Mouse (Mus musculus): ENCODE data around the gene Cd177.
A peak's percentile ranks its signal among the peaks of the same experiment; 100 is the strongest.
"Not testable (repeated sequence)": the region's sequence is repeated elsewhere in the genome, so short reads cannot be mapped to it uniquely, and the experiment has no call there.

The Cd177 gene

DNA sequence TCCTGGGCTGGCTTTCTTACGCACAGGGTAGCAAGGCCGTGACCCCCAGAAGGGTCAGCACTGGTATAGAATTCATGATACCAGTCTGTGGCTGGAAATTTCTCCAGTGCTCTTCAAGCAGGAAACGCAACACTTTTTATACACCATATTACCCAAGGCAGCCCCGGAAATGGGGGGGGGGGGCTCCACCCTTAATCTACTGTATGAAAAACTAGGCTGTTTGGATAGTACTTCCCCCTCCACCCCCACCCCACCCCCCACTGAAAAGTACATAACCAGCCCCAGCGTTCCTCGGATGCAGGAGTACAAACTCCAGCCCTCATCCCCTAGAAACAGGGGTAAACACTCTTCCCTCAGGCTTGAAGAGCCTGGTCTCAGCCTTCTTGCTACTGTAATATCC is at the start of gene Cd177:
TSS of gene Cd177 (minus strand) at position 101 of the 400 bp plus-strand sequence.
- DNase-seq (ENCODE audit: low spot score in 2 of 2), result no peak

- DNase-seq (ENCODE audit: low spot score in 2 of 2), result no peak
Measured at GRCm38 (mm10) chr7:24809041-24809440, 48.9 kb upstream of the Cd177 start.

GRCm38 (mm10) chr7:24804826-24805225 is 44.7 kb upstream of the Cd177 start:
- no peak for DNase-seq (ENCODE audit: low spot score in 2 of 2)

GRCm38 (mm10) chr7:24802149-24802767 is 42.1 kb upstream of the Cd177 start:
- no peak for DNase-seq (ENCODE audit: low spot score in 2 of 2)

DNA sequence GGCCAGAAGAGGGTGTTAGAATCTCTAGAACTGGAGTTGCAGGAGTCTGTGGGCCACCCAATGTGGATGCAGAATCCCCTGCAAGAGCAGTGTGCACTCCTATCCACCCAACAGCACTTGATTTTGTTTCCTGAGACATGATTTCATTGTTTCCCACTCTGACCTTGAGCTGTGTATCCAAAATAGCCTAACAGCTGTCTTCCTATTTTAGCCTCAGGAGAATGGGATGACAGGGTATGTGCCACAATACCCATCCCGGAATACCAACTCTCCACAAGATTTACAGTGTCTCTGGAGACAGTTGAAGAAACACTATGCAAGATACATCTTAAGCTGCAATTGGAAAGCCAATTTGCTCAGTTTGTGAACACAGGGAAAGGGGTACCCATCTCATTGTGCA is 37.8 kb upstream of the Cd177 start:
- no peak for DNase-seq (ENCODE audit: low spot score in 2 of 2)

DNA sequence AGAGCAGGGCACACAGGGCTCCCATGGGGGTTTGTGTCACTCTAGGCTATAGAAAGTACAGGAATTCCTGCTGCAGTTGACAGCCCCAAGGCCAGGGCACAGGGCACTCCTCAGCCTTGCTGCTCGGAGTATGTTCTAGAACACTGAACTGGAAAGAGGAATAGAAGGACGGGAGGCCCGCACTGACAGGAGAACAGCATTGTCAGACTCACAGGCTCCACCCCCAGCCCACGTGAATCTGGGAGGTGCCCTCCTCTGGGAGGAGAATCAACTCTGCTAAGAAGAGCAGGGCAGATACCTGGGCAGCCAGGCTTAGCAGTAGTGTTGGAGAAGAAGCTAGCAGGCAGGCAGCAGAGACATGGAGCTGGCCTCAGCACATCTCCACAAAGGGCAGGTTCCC is 16.8 kb upstream of the Cd177 start, which contains the start of gene Ceacam10:
TSS of gene Ceacam10 (plus strand) at position 289 of the 400 bp plus-strand sequence.
- not testable (repeated sequence) for DNase-seq (ENCODE audit: low spot score in 2 of 2)

GRCm38 (mm10) chr7:24776145-24776544 is 16.0 kb upstream of the Cd177 start:
- DNase-seq (ENCODE audit: low spot score in 2 of 2), result no peak

GRCm38 (mm10) chr7:24773942-24774535 is 13.9 kb upstream of the Cd177 start:
- DNase-seq (ENCODE audit: low spot score in 2 of 2), result no peak

GRCm38 (mm10) chr7:24771361-24771760 is 11.2 kb upstream of the Cd177 start:
- DNase-seq (ENCODE audit: low spot score in 2 of 2), result no peak

- no peak for DNase-seq (ENCODE audit: low spot score in 2 of 2)
Measured at GRCm38 (mm10) chr7:24762574-24762973, 2.5 kb upstream of the Cd177 start.

GRCm38 (mm10) chr7:24761161-24761560 is 1.1 kb upstream of the Cd177 start:
- no peak for DNase-seq (ENCODE audit: low spot score in 2 of 2)

DNA sequence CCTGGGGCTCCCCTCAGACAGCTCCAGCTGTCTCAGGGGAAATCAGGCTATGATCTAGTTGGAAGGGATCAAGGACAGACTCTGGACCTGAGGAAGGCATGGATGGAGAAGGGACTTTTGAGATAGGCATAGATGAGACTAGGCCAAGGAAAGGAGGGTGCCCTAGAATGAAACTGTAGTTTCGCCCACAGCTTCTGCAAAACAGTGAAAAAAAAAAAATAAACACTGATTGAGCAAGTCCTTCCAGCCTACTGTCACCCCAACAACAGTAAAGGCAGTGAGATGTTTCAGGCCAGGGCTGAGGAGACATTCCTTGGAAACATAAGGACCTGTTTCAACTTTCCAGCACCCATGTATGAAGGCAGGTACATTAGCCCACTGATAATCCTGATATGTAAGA is 1.6 kb downstream of the Cd177 start:
- DNase-seq (ENCODE audit: low spot score in 2 of 2), result no peak

DNA sequence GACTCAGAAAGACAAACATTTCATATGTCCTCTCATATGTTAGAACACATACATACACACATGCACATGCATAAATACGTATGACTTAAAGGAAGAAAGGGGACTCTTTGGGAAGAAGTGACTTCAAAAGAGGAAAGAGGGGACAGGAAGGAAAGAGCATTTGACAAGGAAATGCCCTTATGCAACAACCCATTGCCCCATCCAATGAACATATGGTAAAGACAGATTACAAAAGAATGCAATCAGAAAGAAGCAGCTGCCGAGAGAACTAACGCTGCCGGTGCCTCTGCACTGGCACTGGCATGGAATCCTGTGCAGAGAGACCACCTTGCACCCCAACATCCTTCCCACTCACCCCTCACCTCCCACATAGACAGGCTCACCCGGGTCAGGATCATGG is 6.6 kb downstream of the Cd177 start:
- DNase-seq (ENCODE audit: low spot score in 2 of 2), result no peak

- no peak for DNase-seq (ENCODE audit: low spot score in 2 of 2)
Measured at GRCm38 (mm10) chr7:24751610-24752009, 8.5 kb downstream of the Cd177 start.

- no peak for DNase-seq (ENCODE audit: low spot score in 2 of 2)
Measured at GRCm38 (mm10) chr7:24750695-24751094, 9.4 kb downstream of the Cd177 start.

DNA sequence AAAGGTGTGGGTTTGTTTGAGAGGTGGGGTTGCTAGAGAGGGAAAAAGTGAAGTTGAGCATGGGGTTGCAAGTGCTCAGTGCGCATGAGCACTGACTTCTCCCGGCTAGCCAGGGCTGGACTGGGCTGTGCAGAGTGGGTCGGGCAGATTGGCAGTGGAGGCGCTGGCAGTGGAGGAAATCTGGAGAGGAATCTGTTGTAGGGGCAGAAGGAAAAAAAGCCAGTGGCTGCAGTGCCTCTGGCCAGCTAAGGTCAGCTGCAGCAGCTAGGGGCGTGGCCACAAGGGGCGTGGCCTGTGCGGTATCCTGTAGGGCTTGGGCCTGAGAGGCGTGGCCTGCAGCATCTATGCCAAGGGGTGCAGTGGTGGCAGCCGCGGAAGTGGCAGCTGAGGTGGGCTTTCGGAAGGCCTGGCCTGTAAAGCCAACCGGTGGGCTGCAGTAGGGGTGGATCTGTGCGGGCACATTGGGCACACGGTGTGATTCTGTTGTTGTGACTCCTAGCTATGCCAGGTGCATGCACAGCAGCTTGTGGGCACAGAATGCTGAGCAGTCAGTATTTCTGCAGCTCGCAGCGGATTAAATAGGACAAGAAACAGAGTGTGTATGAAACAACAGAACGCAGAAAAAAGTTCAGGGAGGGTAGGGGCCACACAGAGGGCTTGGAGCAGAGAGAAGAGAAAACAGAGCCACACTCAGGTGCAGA is 24.0 kb downstream of the Cd177 start:
- no peak for DNase-seq (ENCODE audit: low spot score in 2 of 2)

GRCm38 (mm10) chr7:24726808-24727207 is 33.3 kb downstream of the Cd177 start, which contains the start of gene Gm4763:
Gm4763 (minus strand) TSS chr7:24726908.
- DNase-seq (ENCODE audit: low spot score in 2 of 2), result not testable (repeated sequence)

DNA sequence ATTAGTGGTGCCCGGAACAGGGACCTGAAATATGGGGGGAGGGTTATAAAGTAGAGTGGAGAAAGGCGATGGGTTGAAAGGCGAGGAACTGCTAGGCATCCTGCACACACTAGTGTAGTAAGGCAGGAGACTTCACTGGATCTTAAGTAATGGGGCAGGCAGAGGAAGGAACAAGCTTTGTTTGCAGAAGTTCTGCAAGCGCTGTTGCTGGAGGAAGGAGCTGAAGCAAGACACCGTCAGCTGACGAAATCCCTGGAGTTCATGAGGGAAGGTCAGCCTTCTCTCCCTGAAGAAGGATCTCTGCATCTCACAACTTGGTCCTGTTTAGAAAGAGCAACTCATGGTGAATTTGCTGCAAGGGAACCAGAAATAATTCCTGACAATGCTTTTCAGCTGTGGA is 45.1 kb downstream of the Cd177 start:
- DNase-seq (ENCODE audit: low spot score in 2 of 2), result peak; percentile 26 to 65

- DNase-seq (ENCODE audit: low spot score in 2 of 2), result no peak
Measured at GRCm38 (mm10) chr7:24708832-24709292, 51.2 kb downstream of the Cd177 start, which contains the start of gene BC049730. BC049730 (plus strand) TSS chr7:24709242.

- not testable (repeated sequence) for DNase-seq (ENCODE audit: low spot score in 2 of 2)
Measured at GRCm38 (mm10) chr7:24702841-24703240, 57.3 kb downstream of the Cd177 start.

DNA sequence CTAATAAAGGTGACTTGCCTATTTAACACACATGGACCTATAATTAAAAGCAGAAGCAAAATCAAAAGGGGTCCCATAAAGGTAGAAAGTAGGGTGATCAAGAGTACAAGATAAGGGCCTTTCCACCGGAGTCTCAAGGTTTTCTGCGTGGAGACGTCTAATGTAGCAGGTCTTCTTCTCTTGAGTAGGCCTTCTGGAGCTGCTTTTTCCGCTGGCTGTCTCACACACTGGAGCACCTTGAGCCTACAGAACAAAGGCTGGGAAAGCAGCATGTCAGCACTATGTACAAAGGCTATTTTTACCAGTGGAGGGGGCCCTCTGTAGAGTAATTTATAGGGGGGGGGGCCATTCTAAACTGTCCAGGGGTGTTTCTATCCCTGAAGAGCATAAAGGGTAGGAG is 62.2 kb downstream of the Cd177 start:
- not testable (repeated sequence) for DNase-seq (ENCODE audit: low spot score in 2 of 2)
